Mouse (Mus musculus): ENCODE measurements around the gene Hmga1. TPM values are rescaled to one million over a fixed set of nuclear protein-coding genes. Genes with fewer than 3 reads are reported as not detected.

The Hmga1 gene
- total and polyA plus RNA-seq, 3 experiments = 43.8 to 88.7 (median 83.7) TPM

DNA sequence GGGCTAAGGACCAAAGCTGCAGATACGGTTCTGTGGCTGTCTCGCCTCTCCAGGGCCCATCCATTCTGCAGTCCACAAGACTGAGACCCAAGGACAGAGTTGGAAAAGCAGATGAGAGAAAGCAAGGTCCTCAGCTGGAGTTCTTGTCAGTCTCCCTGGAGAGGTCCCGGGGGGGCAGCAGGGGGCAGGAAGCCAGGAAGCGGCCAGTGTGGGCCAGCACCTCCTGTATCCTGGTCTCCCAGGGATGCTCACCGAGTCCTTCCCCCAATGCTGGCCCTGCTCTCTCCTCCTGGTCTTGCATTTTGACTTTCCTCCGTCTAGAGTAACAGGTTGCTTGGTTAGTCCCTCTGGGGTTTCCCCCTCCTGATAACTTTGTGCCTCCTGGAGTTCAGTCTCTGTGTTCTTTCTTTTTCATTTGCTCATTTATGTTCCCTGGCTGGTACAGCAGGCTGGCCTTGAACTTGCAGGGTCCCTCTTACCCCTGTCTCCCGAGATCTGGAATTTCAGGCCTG is 9.7 kb upstream of the Hmga1 start:
- Histone ChIP-seq H3K4me2 (ENCODE audit: insufficient read depth, low read depth, poor library complexity, severe bottlenecking) (no peak overlapping the region), H3K36me3 (replicated peaks in 1 of 2; ENCODE audit: control insufficient read depth in 1 of 2, insufficient read depth in 1 of 2, low read length in 1 of 2) (no peaks in the 10 kb centered on the region), H3K9me3 (replicated peaks; ENCODE audit: low read length) (no peaks in the 10 kb centered on the region), H3K27me3 (replicated peaks) (peaks cover 20% of the 10 kb centered on the region), H3K9ac (ENCODE audit: insufficient read depth, low read depth) (no peak overlapping the region), H3K4me1 (ENCODE audit: control insufficient read depth in 1 of 2, insufficient read depth in 2 of 2) (peaks cover 9 to 38% of the 10 kb centered on the region in 2 experiments), H3K4me3 (replicated peaks in 1 of 3; ENCODE audit: low read depth in 2 of 3, low read length in 2 of 3, poor library complexity in 1 of 3) (no peak overlapping the region), H3K79me2 (replicated peaks; ENCODE audit: control insufficient read depth, extremely low read depth, insufficient read depth, poor library complexity, severe bottlenecking) (no peaks in the 10 kb centered on the region), H3K27ac (ENCODE audit: insufficient read depth, low read depth) (no peak overlapping the region)
- in situ Hi-C loops (cut with MboI; ENCODE audit: low pct_ligation_motif_present, low pct_unique_long_range_greater_than_20kb, low sequenced_read_pairs) = loop anchor here (10.0 kb wide), 1 partner anchor 528 kb away; no protein-coding TSS in a partner anchor
- dilution Hi-C loops (cut with MboI; ENCODE audit: extremely low pct_ligation_motif_present, extremely low pct_unique_long_range_greater_than_20kb, low sequenced_read_pairs) = no loop called here
- no peak for TF ChIP-seq NELFE (IDR thresholded peaks at IDR 0.05; ENCODE audit: low read depth, low read length)
- TF ChIP-seq MAX (IDR thresholded peaks at IDR 0.05; ENCODE audit: low read length) = no peak
- TF ChIP-seq POLR2AphosphoS2 (IDR thresholded peaks at IDR 0.05; ENCODE audit: low read depth, low read length) = no peak
- TF ChIP-seq MAZ (IDR thresholded peaks at IDR 0.05; ENCODE audit: low read depth, low read length) = no peak
- no peak for TF ChIP-seq MYC (IDR thresholded peaks at IDR 0.05; ENCODE audit: low read depth, low read length)
- no peak for TF ChIP-seq POLR2A (IDR thresholded peaks at IDR 0.05; ENCODE audit: low read depth, low read length)
- no peak for TF ChIP-seq ZNF384 (IDR thresholded peaks at IDR 0.05; ENCODE audit: low read depth, low read length)
- no peak for TF ChIP-seq ELF1 (IDR thresholded peaks at IDR 0.05; ENCODE audit: low read depth, low read length)
- no peak for TF ChIP-seq UBTF (IDR thresholded peaks at IDR 0.05; ENCODE audit: low read depth, low read length)
- no peak for TF ChIP-seq ZKSCAN1 (IDR thresholded peaks at IDR 0.05; ENCODE audit: borderline replicate concordance, low read depth, low read length)
- no peak for TF ChIP-seq CHD1 (IDR thresholded peaks at IDR 0.05; ENCODE audit: low read depth, low read length)
- TF ChIP-seq RAD21 (IDR thresholded peaks at IDR 0.05; ENCODE audit: low read depth, low read length) = no peak
- TF ChIP-seq NRF1 (IDR thresholded peaks at IDR 0.05; ENCODE audit: low read depth, low read length) = no peak
- no peak for TF ChIP-seq RCOR1 (conservative IDR thresholded peaks at IDR 0.05; ENCODE audit: low read depth, low read length)
- no peak for TF ChIP-seq MXI1 (IDR thresholded peaks at IDR 0.05; ENCODE audit: low read depth, low read length)
- no peak for TF ChIP-seq SIN3A (IDR thresholded peaks at IDR 0.05; ENCODE audit: low read length)
- no peak for DNase-seq (ENCODE audit: extremely low read depth)

DNA sequence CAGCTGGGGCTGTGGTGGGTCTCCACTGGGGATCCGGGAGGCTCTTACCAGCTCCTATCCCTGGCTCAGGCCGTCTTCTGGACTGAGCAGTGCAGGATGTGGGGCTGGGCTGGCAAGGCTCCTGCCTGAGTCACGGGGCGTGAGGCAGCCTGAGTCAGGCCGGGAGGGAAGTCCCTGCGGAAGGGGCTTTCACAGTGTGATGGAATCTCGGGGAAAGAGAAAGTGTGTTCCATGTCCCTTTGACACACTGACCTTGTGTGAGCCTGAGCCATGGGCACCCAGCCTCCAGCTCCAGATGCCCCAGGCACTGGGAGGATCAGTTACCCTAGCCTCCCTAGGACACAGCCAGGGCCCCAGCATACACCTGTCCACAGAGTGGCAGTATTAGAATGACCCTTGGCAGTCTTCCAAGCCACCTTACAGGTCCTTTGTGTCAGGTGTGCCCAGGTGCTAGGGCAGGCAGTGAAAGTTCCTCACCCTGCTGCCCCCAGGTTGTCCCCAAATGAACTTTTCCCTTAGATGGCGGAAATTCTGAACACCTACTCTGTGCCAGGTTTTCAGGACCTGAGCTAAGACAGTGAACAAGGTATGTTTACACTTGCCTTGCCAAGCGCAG is 8.9 kb upstream of the Hmga1 start:
- in situ Hi-C loops (cut with MboI; ENCODE audit: low pct_ligation_motif_present, low pct_unique_long_range_greater_than_20kb, low sequenced_read_pairs) (loop anchor here (10.0 kb wide), 1 partner anchor 527 kb away; no protein-coding TSS in a partner anchor), dilution Hi-C loops (cut with MboI; ENCODE audit: extremely low pct_ligation_motif_present, extremely low pct_unique_long_range_greater_than_20kb, low sequenced_read_pairs) (no loop called here)
- no peak overlapping the region for H3K9ac ChIP-seq (ENCODE audit: insufficient read depth, low read depth)
- H3K27ac ChIP-seq (ENCODE audit: insufficient read depth, low read depth) = no peak overlapping the region
- H3K27me3 ChIP-seq (replicated peaks) = peaks cover 23% of the 10 kb centered on the region
- H3K4me2 ChIP-seq (ENCODE audit: insufficient read depth, low read depth, poor library complexity, severe bottlenecking) = no peak overlapping the region
- no peaks in the 10 kb centered on the region for H3K36me3 ChIP-seq (replicated peaks in 1 of 2; ENCODE audit: control insufficient read depth in 1 of 2, insufficient read depth in 1 of 2, low read length in 1 of 2)
- H3K9me3 ChIP-seq (replicated peaks; ENCODE audit: low read length) = no peaks in the 10 kb centered on the region
- TF ChIP-seq KAT2A (IDR thresholded peaks at IDR 0.05; ENCODE audit: insufficient replicate concordance, low read length) = no peak
- no peak for TF ChIP-seq CHD1 (IDR thresholded peaks at IDR 0.05; ENCODE audit: low read depth, low read length)
- TF ChIP-seq USF1 (IDR thresholded peaks at IDR 0.05; ENCODE audit: low read depth, low read length) = no peak
- no peak for TF ChIP-seq ZMIZ1 (IDR thresholded peaks at IDR 0.05; ENCODE audit: low read depth, low read length)
- TF ChIP-seq IRF4 (IDR thresholded peaks at IDR 0.05; ENCODE audit: low read depth, low read length) = no peak
- no peak for TF ChIP-seq RCOR1 (conservative IDR thresholded peaks at IDR 0.05; ENCODE audit: low read depth, low read length)
- TF ChIP-seq ZC3H11A (IDR thresholded peaks at IDR 0.05; ENCODE audit: low read depth, low read length) = no peak
- TF ChIP-seq E2F4 (IDR thresholded peaks at IDR 0.05; ENCODE audit: insufficient replicate concordance, low read depth, low read length) = no peak
- TF ChIP-seq JUN (IDR thresholded peaks at IDR 0.05; ENCODE audit: insufficient read depth, low read depth, low read length) = no peak
- TF ChIP-seq ZKSCAN1 (IDR thresholded peaks at IDR 0.05; ENCODE audit: borderline replicate concordance, low read depth, low read length) = no peak
- TF ChIP-seq POLR2AphosphoS2 (IDR thresholded peaks at IDR 0.05; ENCODE audit: low read depth, low read length) = no peak
- TF ChIP-seq ELF1 (IDR thresholded peaks at IDR 0.05; ENCODE audit: low read depth, low read length) = no peak
- TF ChIP-seq HCFC1 (IDR thresholded peaks at IDR 0.05; ENCODE audit: low read depth, low read length) = no peak
- TF ChIP-seq MAZ (IDR thresholded peaks at IDR 0.05; ENCODE audit: low read depth, low read length) = no peak
- no peak for TF ChIP-seq MAX (IDR thresholded peaks at IDR 0.05; ENCODE audit: low read length)
- no peak for TF ChIP-seq EP300 (IDR thresholded peaks at IDR 0.05; ENCODE audit: low read length)
- no peak for TF ChIP-seq NRF1 (IDR thresholded peaks at IDR 0.05; ENCODE audit: low read depth, low read length)
- no peak for TF ChIP-seq ETS1 (conservative IDR thresholded peaks at IDR 0.05; ENCODE audit: low read depth, low read length)
- DNase-seq (ENCODE audit: extremely low read depth) = no peak
- no peaks in the 10 kb centered on the region for H3K79me2 ChIP-seq (replicated peaks; ENCODE audit: control insufficient read depth, extremely low read depth, insufficient read depth, poor library complexity, severe bottlenecking)
- peaks cover 9 to 41% of the 10 kb centered on the region in 2 experiments for H3K4me1 ChIP-seq (ENCODE audit: control insufficient read depth in 1 of 2, insufficient read depth in 2 of 2)
- H3K4me3 ChIP-seq (replicated peaks in 1 of 3; ENCODE audit: low read depth in 2 of 3, low read length in 2 of 3, poor library complexity in 1 of 3) = no peak overlapping the region
